Mouse (Mus musculus) forebrain, embryonic 11.5 days (tissue): ENCODE measurements around the gene Nrxn3. TPM values are rescaled to one million over a fixed set of nuclear protein-coding genes. Genes with fewer than 3 reads are reported as not detected.

Experiments used
- ATAC-seq: fragments of 200-750 bp; cut with Nextera tagmentation; replicated peaks from 2 replicates; pipeline ENCODE4 v1.8.0; 2017; ENCODE audit warnings: moderate TSS enrichment; ENCODE audit not compliant: low FRiP score
- DNase-seq: peaks from one replicate; pipeline ENCODE4 v3.0.0-alpha.2; 2017; ENCODE audit warnings: low spot score
- H3K27ac ChIP-seq: fragments of 300-500 bp; sonication (generic); 2 replicates; pipeline ENCODE4 v1.5.1; 2014; ENCODE audit warnings: low read depth, low read length
- H3K27me3 ChIP-seq: fragments of 300-500 bp; sonication (generic); 2 replicates; pipeline ENCODE4 v1.6.1; 2014; ENCODE audit warnings: mild to moderate bottlenecking, low read length, mixed read lengths; ENCODE audit not compliant: control insufficient read depth, insufficient read depth
- H3K36me3 ChIP-seq: fragments of 300-500 bp; sonication (generic); 2 replicates; pipeline ENCODE4 v1.6.1; 2014; ENCODE audit warnings: mild to moderate bottlenecking, low read length, moderate library complexity, mixed read lengths; ENCODE audit not compliant: control insufficient read depth, insufficient read depth
- H3K4me1 ChIP-seq: fragments of 300-500 bp; sonication (generic); replicated peaks from 2 replicates; pipeline ENCODE4 v1.6.1; 2014; ENCODE audit warnings: low read length, mixed read lengths; ENCODE audit not compliant: control insufficient read depth, insufficient read depth
- H3K4me2 ChIP-seq: fragments of 300-500 bp; sonication (generic); 2 replicates; pipeline ENCODE4 v1.6.1; 2014; ENCODE audit warnings: low read depth, mild to moderate bottlenecking, low read length, moderate library complexity, mixed read lengths; ENCODE audit not compliant: severe bottlenecking
- H3K4me3 ChIP-seq: fragments of 300-500 bp; sonication (generic); 2 replicates; pipeline ENCODE4 v1.5.1; 2014; ENCODE audit warnings: low read depth, low read length
- H3K9ac ChIP-seq: fragments of 300-500 bp; sonication (generic); 2 replicates; pipeline ENCODE4 v1.6.1; 2014; ENCODE audit warnings: low read length
- H3K9me3 ChIP-seq: fragments of 300-500 bp; sonication (generic); 2 replicates; pipeline ENCODE4 v1.6.1; 2016; ENCODE audit warnings: low read length, mixed read lengths; ENCODE audit not compliant: control insufficient read depth
- WGBS: fragments of 180-500 bp; shearing (Covaris S2); extraction: QIAGEN DNeasy Blood & Tissue Kit; methylation state at CpG from one replicate; pipeline ENCODE4 v1.1.7; 2014; 5-methylcytosine and 5-hydroxymethylcytosine counted together
- polyA plus RNA-seq: library from polyadenylated mRNA; unstranded; fragments of >200 nt; fragmentation: Nextera tagmentation; extraction: Ambion mirVana; gene quantifications from 2 replicates; pipeline ENCODE4 v1.2.1, GENCODE M21; 2014

The Nrxn3 gene
- polyA plus RNA-seq, 1 experiment from 2014 or later = 38.4 TPM

- Histone ChIP-seq H3K4me2 (no peak overlapping the region), H3K4me3 (no peak overlapping the region), H3K9ac (no peak overlapping the region), H3K27ac (no peak overlapping the region), H3K27me3 (no peaks in the 10 kb centered on the region), H3K4me1 (no peaks in the 10 kb centered on the region), H3K9me3 (no peaks in the 10 kb centered on the region), H3K36me3 (no peaks in the 10 kb centered on the region)
- ATAC-seq (no peak), DNase-seq (no peak)
- 70% methylated on average over 3 of the region's 3 CpGs for whole genome bisulfite sequencing
These were observed 234.8 kb downstream of the Nrxn3 start for GRCm38 (mm10) chr12:88957431-88957830.

GRCm38 (mm10) chr12:88960817-88961216 lies 238.1 kb downstream of the Nrxn3 start:
- no peaks in the 10 kb centered on the region for H3K36me3 ChIP-seq
- WGBS = 91% methylated on average over 1 of the region's 1 CpGs
- no peaks in the 10 kb centered on the region for H3K4me1 ChIP-seq
- no peaks in the 10 kb centered on the region for H3K27me3 ChIP-seq
- no peak overlapping the region for H3K9ac ChIP-seq
- H3K9me3 ChIP-seq = no peaks in the 10 kb centered on the region
- H3K4me3 ChIP-seq = no peak overlapping the region
- no peak overlapping the region for H3K4me2 ChIP-seq
- no peak overlapping the region for H3K27ac ChIP-seq
- ATAC-seq = no peak
- DNase-seq = no peak

- Histone ChIP-seq H3K9me3 (no peaks in the 10 kb centered on the region), H3K27me3 (no peaks in the 10 kb centered on the region), H3K4me2 (no peak overlapping the region), H3K9ac (no peak overlapping the region), H3K4me1 (no peaks in the 10 kb centered on the region), H3K27ac (no peak overlapping the region), H3K36me3 (no peaks in the 10 kb centered on the region), H3K4me3 (no peak overlapping the region)
- no peak for DNase-seq
- 81% methylated on average over 4 of the region's 4 CpGs for WGBS
- ATAC-seq = no peak
These were observed 243.7 kb downstream of the Nrxn3 start for GRCm38 (mm10) chr12:88966329-88966728.

GRCm38 (mm10) chr12:88976621-88977020 lies 253.9 kb downstream of the Nrxn3 start:
- no peaks in the 10 kb centered on the region for H3K9me3 ChIP-seq
- no peak overlapping the region for H3K4me3 ChIP-seq
- no peak overlapping the region for H3K9ac ChIP-seq
- 91% methylated on average over 2 of the region's 2 CpGs for WGBS
- H3K4me1 ChIP-seq = no peaks in the 10 kb centered on the region
- H3K27ac ChIP-seq = no peak overlapping the region
- no peak for ATAC-seq
- H3K36me3 ChIP-seq = no peaks in the 10 kb centered on the region
- no peak overlapping the region for H3K4me2 ChIP-seq
- no peaks in the 10 kb centered on the region for H3K27me3 ChIP-seq
- no peak for DNase-seq

DNA sequence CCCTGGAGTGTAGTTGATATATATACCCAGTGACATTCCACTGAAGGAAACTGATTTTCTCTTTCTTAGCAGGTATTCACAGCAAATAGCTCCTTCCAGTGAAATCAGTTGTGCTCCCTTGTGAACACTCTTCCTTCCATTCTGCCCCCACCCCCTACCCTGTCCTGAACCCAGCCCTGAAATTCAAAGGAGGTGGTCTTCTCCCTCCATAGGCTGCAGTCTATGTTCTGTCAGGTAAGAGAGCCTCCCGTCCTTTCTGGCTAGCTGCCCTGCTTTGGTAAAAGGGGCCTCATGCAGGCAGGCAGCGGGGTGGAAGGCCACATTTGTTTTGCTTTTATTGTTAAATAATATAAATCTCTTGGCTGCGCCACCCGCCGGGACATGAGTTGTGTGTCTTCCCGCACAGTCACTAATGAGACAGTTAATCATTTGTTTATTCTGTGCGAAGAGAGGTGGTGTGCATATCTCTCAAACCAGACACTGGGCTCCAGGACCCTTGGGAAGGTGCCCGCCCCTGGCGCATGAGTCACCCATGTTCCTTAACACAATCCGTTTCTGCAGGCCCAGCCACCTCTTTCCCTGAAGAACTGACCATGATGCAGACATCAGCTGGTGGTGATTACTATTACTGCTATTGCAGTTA lies 261.1 kb downstream of the Nrxn3 start:
- Histone ChIP-seq H3K27me3 (no peaks in the 10 kb centered on the region), H3K27ac (no peak overlapping the region), H3K9me3 (no peaks in the 10 kb centered on the region), H3K4me2 (no peak overlapping the region), H3K4me1 (peaks cover 9% of the 10 kb centered on the region; the same call in 1 of the 2 replicates), H3K9ac (no peak overlapping the region), H3K4me3 (no peak overlapping the region), H3K36me3 (no peaks in the 10 kb centered on the region)
- DNase-seq (peak; percentile 57), ATAC-seq (peak; percentile 77)
- WGBS = 26% methylated on average over 10 of the region's 10 CpGs

- Histone ChIP-seq H3K4me1 (peaks cover 9% of the 10 kb centered on the region; the same call in 1 of the 2 replicates), H3K27me3 (no peaks in the 10 kb centered on the region), H3K36me3 (no peaks in the 10 kb centered on the region), H3K4me3 (no peak overlapping the region), H3K4me2 (0 out of 2 replicates have a peak overlapping the region, but pooled peaks have one; percentile 0), H3K9me3 (no peaks in the 10 kb centered on the region), H3K9ac (no peak overlapping the region), H3K27ac (no peak overlapping the region)
- peak; percentile 59 for DNase-seq
- WGBS = 5% methylated on average over 8 of the region's 8 CpGs
- ATAC-seq = peak; percentile 59
These were observed 261.7 kb downstream of the Nrxn3 start for GRCm38 (mm10) chr12:88984375-88984774.

DNA sequence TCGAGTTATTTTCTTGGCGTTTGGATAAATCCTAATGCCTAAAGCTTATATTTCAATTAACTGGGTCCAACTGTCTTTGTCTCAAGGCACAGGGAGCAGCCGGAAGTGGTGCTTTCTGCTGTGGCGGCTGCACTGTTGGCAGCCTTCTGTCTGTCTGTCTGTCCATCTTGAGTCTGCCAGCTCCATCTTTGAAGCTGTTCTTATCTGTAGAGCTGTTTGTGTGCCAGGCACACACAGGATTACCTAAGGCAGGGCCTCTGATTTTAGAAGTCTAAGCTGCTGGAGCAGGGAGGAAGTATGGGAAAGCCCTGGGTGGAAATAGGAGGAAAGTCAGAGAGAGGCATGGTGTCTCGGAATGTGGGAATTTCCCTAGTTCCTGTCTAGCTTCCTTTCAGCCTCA lies 262.1 kb downstream of the Nrxn3 start:
- Histone ChIP-seq H3K9ac (no peak overlapping the region), H3K4me2 (0 out of 2 replicates have a peak overlapping the region, but pooled peaks have one; percentile 0), H3K27me3 (no peaks in the 10 kb centered on the region), H3K4me3 (no peak overlapping the region), H3K4me1 (peaks cover 9% of the 10 kb centered on the region; the same call in 1 of the 2 replicates), H3K9me3 (no peaks in the 10 kb centered on the region), H3K36me3 (no peaks in the 10 kb centered on the region), H3K27ac (no peak overlapping the region)
- WGBS = 33% methylated on average over 5 of the region's 5 CpGs
- ATAC-seq = no peak
- no peak for DNase-seq

GRCm38 (mm10) chr12:88987046-88987445 lies 264.4 kb downstream of the Nrxn3 start:
- H3K36me3 ChIP-seq = no peaks in the 10 kb centered on the region
- no peaks in the 10 kb centered on the region for H3K27me3 ChIP-seq
- no peaks in the 10 kb centered on the region for H3K9me3 ChIP-seq
- ATAC-seq (no peak; the same call in 1 of the 2 replicates), DNase-seq (no peak)
- H3K4me3 ChIP-seq = no peak overlapping the region
- H3K4me1 ChIP-seq = peaks cover 9% of the 10 kb centered on the region; the same call in 1 of the 2 replicates
- 46% methylated on average over 4 of the region's 4 CpGs for WGBS
- H3K9ac ChIP-seq = no peak overlapping the region
- no peak overlapping the region for H3K4me2 ChIP-seq
- H3K27ac ChIP-seq = no peak overlapping the region

- ATAC-seq = no peak
- H3K4me2 ChIP-seq = no peak overlapping the region
- no peaks in the 10 kb centered on the region for H3K9me3 ChIP-seq
- H3K9ac ChIP-seq = no peak overlapping the region
- no peak overlapping the region for H3K27ac ChIP-seq
- no peak for DNase-seq
- H3K4me1 ChIP-seq = no peaks in the 10 kb centered on the region
- no peak overlapping the region for H3K4me3 ChIP-seq
- H3K27me3 ChIP-seq = no peaks in the 10 kb centered on the region
- 92% methylated on average over 5 of the region's 5 CpGs for WGBS
- no peaks in the 10 kb centered on the region for H3K36me3 ChIP-seq
These were observed 268.1 kb downstream of the Nrxn3 start for GRCm38 (mm10) chr12:88990753-88991152.
